Mouse (Mus musculus) heart, embryonic 12.5 days (tissue): ENCODE results near the gene Pgm2. TPM values are rescaled to one million over a fixed set of nuclear protein-coding genes. Genes with fewer than 3 reads are reported as not detected.

Source experiments
- microRNA-seq: library from miRNA; unstranded; fragments of <30 nt; microRNA quantifications from one replicate; pipeline ENCODE4, GENCODE M21; 2017
- polyA plus RNA-seq: library from polyadenylated mRNA; unstranded; fragments of >200 nt; fragmentation: Nextera tagmentation; extraction: Ambion mirVana; gene quantifications from 2 replicates; pipeline ENCODE4 v1.2.1, GENCODE M21; 2016

Pgm2 gene
- polyA plus RNA-seq, 1 experiment from 2014 or later: 20.7 TPM

Small RNAs within 50 kb of the gene (microRNA-seq; reads per million reads assigned to microRNA genes)
- not detected for gene Gm22395
- not detected for gene Gm23967

Other genes with a start within 250 kb of the Pgm2 start
- 8.5 and 10.1 TPM in 2 replicates for gene Rell1, start 124.1 kb upstream of the Pgm2 start, polyA plus RNA-seq
- gene Tbc1d1, start 63.4 kb downstream of the Pgm2 start, polyA plus RNA-seq: 36.4 and 38.3 TPM in 2 replicates